Mouse (Mus musculus): ENCODE results near the gene Sdr39u1.

GRCm38 (mm10) chr14:55882171-55882641, 17.9 kb downstream of the Sdr39u1 start:
- TF ChIP-seq CTCF (IDR thresholded peaks at IDR 0.05; ENCODE audit: low read depth, low read length) (no peak), GATA1 (IDR thresholded peaks at IDR 0.05; ENCODE audit: borderline replicate concordance, low read length) (no peak), POLR2AphosphoS5 (IDR thresholded peaks at IDR 0.05; ENCODE audit: insufficient replicate concordance, low read depth, low read length) (no peak), GATA2 (IDR thresholded peaks at IDR 0.05; ENCODE audit: borderline replicate concordance, low read depth, low read length) (no peak), TAL1 (conservative IDR thresholded peaks at IDR 0.05; ENCODE audit: low read depth, low read length) (no peak)

Data from G1E (cell line).